Mouse (Mus musculus) olfactory bulb, adult 2 months (tissue): ENCODE data around the gene Phtf2.

Source experiments
- CTCF ChIP-seq: fragments of 200-500 bp; IDR thresholded peaks from 2 replicates; pipeline ENCODE4 v1.5.1; 2012; ENCODE audit warnings: low read depth, mild to moderate bottlenecking, low read length, moderate library complexity; ENCODE audit not compliant: insufficient read depth
- POLR2A ChIP-seq: fragments of 200-500 bp; IDR thresholded peaks from 2 replicates; pipeline ENCODE4 v1.6.1; 2012; ENCODE audit warnings: mild to moderate bottlenecking, low read depth, low read length, moderate library complexity; ENCODE audit not compliant: insufficient read depth

- TF ChIP-seq CTCF (no peak), POLR2A (no peak)
Observed at GRCm38 (mm10) chr5:20791793-20792554, 90.0 kb downstream of the Phtf2 start.
